Mouse (Mus musculus): ENCODE measurements around the gene Scaf4. TPM values are rescaled to one million over a fixed set of nuclear protein-coding genes. Genes with fewer than 3 reads are reported as not detected.

Gene Scaf4
- total RNA-seq, 1 experiment = 36.0 TPM

DNA sequence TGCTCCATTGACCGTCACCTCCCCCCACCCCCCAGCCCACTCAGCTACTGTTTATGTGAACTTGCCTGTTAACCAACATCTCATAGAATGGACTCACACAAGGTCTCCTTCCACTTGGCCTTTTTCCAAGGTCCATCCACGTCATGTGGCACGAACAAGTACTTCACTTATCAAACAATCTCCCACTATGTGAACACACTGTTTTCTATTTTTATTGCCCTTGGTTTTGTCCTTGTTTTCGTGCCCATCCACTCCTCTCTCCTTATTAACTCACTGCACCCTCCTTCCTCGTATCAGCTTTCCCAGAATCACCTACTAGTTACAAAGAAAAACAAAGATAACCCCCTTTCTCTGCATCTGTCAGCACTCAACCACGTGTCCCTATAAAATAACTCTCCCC, 49.7 kb downstream of the Scaf4 start:
- TF ChIP-seq CHD2 (IDR thresholded peaks at IDR 0.05; ENCODE audit: low read depth, low read length) = no peak
- no peak for TF ChIP-seq HCFC1 (IDR thresholded peaks at IDR 0.05; ENCODE audit: borderline replicate concordance, insufficient read depth, low read length)
- TF ChIP-seq ZC3H11A (IDR thresholded peaks at IDR 0.05; ENCODE audit: borderline replicate concordance, low read depth, low read length) = no peak
- TF ChIP-seq MAFK (IDR thresholded peaks at IDR 0.05; ENCODE audit: insufficient read depth, low read depth, low read length) = no peak
- no peak for TF ChIP-seq ZNF384 (IDR thresholded peaks at IDR 0.05; ENCODE audit: low read depth, low read length)
- Histone ChIP-seq H3K4me1 (ENCODE audit: control insufficient read depth in 2 of 2, insufficient read depth in 2 of 2, low read length in 2 of 2, poor library complexity in 1 of 2) (no peaks in the 10 kb centered on the region), H3K9me3 (ENCODE audit: control insufficient read depth, insufficient read depth, low read depth, low read length) (no peaks in the 10 kb centered on the region), H3K27ac (ENCODE audit: insufficient read depth, low read depth, low read length, poor library complexity, severe bottlenecking) (no peak overlapping the region), H3K36me3 (ENCODE audit: control insufficient read depth, insufficient read depth, low read length, poor library complexity, severe bottlenecking) (peaks cover 10% of the 10 kb centered on the region), H3K9ac (ENCODE audit: insufficient read depth, low read depth, low read length, poor library complexity, severe bottlenecking) (no peak overlapping the region), H3K4me3 (ENCODE audit: insufficient read depth in 1 of 2, low read depth in 1 of 2, low read length in 2 of 2, poor library complexity in 1 of 2, severe bottlenecking in 1 of 2) (no peak overlapping the region)
- DNase-seq (ENCODE audit: low read depth, low spot score) = no peak
- in situ Hi-C loops (cut with MboI; ENCODE audit: low sequenced_read_pairs in 2 of 2, unreplicated experiment in 2 of 2) = no loop called here

DNA sequence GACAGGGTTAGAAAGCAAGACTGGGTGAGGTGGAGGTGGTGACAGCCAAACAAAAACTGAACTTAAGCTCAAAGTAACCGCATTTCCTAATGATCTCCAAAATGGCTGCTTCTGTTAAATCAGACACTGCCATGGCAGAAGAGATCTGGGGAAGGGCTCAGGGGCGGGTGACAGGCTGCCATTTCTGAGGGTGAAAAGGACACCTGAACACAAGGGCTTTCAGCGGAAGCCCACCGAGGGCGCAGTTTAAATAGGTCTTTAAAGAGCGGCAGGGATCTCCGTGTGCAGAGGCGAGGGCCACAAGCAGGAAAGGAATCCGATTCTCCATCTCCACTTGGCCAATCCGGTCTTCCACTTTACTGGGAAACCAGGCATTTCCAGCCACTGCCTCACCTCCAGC, 50.6 kb downstream of the Scaf4 start:
- no peak for DNase-seq (ENCODE audit: low read depth, low spot score)
- no peaks in the 10 kb centered on the region for H3K9me3 ChIP-seq (ENCODE audit: control insufficient read depth, insufficient read depth, low read depth, low read length)
- no peak overlapping the region for H3K27ac ChIP-seq (ENCODE audit: insufficient read depth, low read depth, low read length, poor library complexity, severe bottlenecking)
- in situ Hi-C loops (cut with MboI; ENCODE audit: low sequenced_read_pairs in 2 of 2, unreplicated experiment in 2 of 2) = no loop called here
- H3K9ac ChIP-seq (ENCODE audit: insufficient read depth, low read depth, low read length, poor library complexity, severe bottlenecking) = no peak overlapping the region
- H3K36me3 ChIP-seq (ENCODE audit: control insufficient read depth, insufficient read depth, low read length, poor library complexity, severe bottlenecking) = peaks cover 12% of the 10 kb centered on the region
- no peaks in the 10 kb centered on the region for H3K4me1 ChIP-seq (ENCODE audit: control insufficient read depth in 2 of 2, insufficient read depth in 2 of 2, low read length in 2 of 2, poor library complexity in 1 of 2)
- H3K4me3 ChIP-seq (ENCODE audit: insufficient read depth in 1 of 2, low read depth in 1 of 2, low read length in 2 of 2, poor library complexity in 1 of 2, severe bottlenecking in 1 of 2) = no peak overlapping the region
- TF ChIP-seq ZC3H11A (IDR thresholded peaks at IDR 0.05; ENCODE audit: borderline replicate concordance, low read depth, low read length) = no peak
- no peak for TF ChIP-seq ZNF384 (IDR thresholded peaks at IDR 0.05; ENCODE audit: low read depth, low read length)
- TF ChIP-seq MAFK (IDR thresholded peaks at IDR 0.05; ENCODE audit: insufficient read depth, low read depth, low read length) = no peak
- no peak for TF ChIP-seq HCFC1 (IDR thresholded peaks at IDR 0.05; ENCODE audit: borderline replicate concordance, insufficient read depth, low read length)
- TF ChIP-seq CHD2 (IDR thresholded peaks at IDR 0.05; ENCODE audit: low read depth, low read length) = no peak

DNA sequence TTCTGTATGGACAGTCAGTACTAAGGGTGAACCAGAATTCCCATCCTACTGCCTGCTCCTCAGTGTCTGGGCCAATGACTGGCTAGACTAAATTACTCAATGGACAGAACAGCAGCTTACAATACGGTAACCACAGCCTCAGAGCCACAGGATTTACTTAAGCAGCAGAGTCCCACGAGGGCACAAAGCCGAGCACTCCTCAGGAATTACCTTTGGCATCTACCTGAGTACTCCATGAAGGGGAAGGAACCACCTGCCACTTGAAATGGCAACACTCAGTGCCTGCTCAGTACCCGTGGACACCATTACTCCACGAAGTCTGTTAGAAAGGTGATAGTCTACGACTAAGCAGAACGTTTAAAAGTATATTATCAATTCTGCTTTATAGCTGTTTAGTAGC, 53.0 kb downstream of the Scaf4 start:
- in situ Hi-C loops (cut with MboI; ENCODE audit: low sequenced_read_pairs in 2 of 2, unreplicated experiment in 2 of 2) = no loop called here
- no peaks in the 10 kb centered on the region for H3K4me1 ChIP-seq (ENCODE audit: control insufficient read depth in 2 of 2, insufficient read depth in 2 of 2, low read length in 2 of 2, poor library complexity in 1 of 2)
- H3K9ac ChIP-seq (ENCODE audit: insufficient read depth, low read depth, low read length, poor library complexity, severe bottlenecking) = no peak overlapping the region
- no peak for TF ChIP-seq CHD2 (IDR thresholded peaks at IDR 0.05; ENCODE audit: low read depth, low read length)
- no peak for TF ChIP-seq ZC3H11A (IDR thresholded peaks at IDR 0.05; ENCODE audit: borderline replicate concordance, low read depth, low read length)
- no peak for TF ChIP-seq HCFC1 (IDR thresholded peaks at IDR 0.05; ENCODE audit: borderline replicate concordance, insufficient read depth, low read length)
- TF ChIP-seq ZNF384 (IDR thresholded peaks at IDR 0.05; ENCODE audit: low read depth, low read length) = no peak
- no peak for TF ChIP-seq MAFK (IDR thresholded peaks at IDR 0.05; ENCODE audit: insufficient read depth, low read depth, low read length)
- H3K4me3 ChIP-seq (ENCODE audit: insufficient read depth in 1 of 2, low read depth in 1 of 2, low read length in 2 of 2, poor library complexity in 1 of 2, severe bottlenecking in 1 of 2) = no peak overlapping the region
- H3K36me3 ChIP-seq (ENCODE audit: control insufficient read depth, insufficient read depth, low read length, poor library complexity, severe bottlenecking) = peaks cover 18% of the 10 kb centered on the region
- H3K27ac ChIP-seq (ENCODE audit: insufficient read depth, low read depth, low read length, poor library complexity, severe bottlenecking) = no peak overlapping the region
- DNase-seq (ENCODE audit: low read depth, low spot score) = no peak
- H3K9me3 ChIP-seq (ENCODE audit: control insufficient read depth, insufficient read depth, low read depth, low read length) = no peaks in the 10 kb centered on the region

DNA sequence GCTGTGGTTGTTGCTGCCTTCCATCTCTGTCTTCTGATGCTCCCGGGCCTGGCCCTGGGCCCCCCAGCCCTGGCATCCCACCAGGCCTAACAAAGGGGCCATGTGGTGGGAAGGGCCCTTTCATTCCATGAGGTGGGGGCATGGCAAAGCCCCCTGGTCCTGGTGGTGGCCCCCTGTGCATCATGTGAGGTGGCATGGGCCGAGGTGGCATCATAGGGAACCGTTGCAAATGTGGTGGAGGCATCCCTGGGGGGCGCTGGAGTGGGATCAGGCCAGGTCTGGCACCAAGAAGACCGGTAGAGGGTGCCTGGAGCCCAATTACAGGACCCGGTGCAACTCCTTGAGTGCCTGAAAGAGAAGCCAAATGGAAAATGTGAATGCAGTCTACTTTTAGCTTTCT, 54.4 kb downstream of the Scaf4 start:
- H3K9me3 ChIP-seq (ENCODE audit: control insufficient read depth, insufficient read depth, low read depth, low read length) = no peaks in the 10 kb centered on the region
- H3K4me3 ChIP-seq (ENCODE audit: insufficient read depth in 1 of 2, low read depth in 1 of 2, low read length in 2 of 2, poor library complexity in 1 of 2, severe bottlenecking in 1 of 2) = no peak overlapping the region
- TF ChIP-seq HCFC1 (IDR thresholded peaks at IDR 0.05; ENCODE audit: borderline replicate concordance, insufficient read depth, low read length) = no peak
- TF ChIP-seq ZNF384 (IDR thresholded peaks at IDR 0.05; ENCODE audit: low read depth, low read length) = no peak
- no peak for TF ChIP-seq CHD2 (IDR thresholded peaks at IDR 0.05; ENCODE audit: low read depth, low read length)
- no peak for TF ChIP-seq MAFK (IDR thresholded peaks at IDR 0.05; ENCODE audit: insufficient read depth, low read depth, low read length)
- TF ChIP-seq ZC3H11A (IDR thresholded peaks at IDR 0.05; ENCODE audit: borderline replicate concordance, low read depth, low read length) = no peak
- H3K36me3 ChIP-seq (ENCODE audit: control insufficient read depth, insufficient read depth, low read length, poor library complexity, severe bottlenecking) = peaks cover 28% of the 10 kb centered on the region
- H3K27ac ChIP-seq (ENCODE audit: insufficient read depth, low read depth, low read length, poor library complexity, severe bottlenecking) = no peak overlapping the region
- no peak for DNase-seq (ENCODE audit: low read depth, low spot score)
- H3K9ac ChIP-seq (ENCODE audit: insufficient read depth, low read depth, low read length, poor library complexity, severe bottlenecking) = no peak overlapping the region
- H3K4me1 ChIP-seq (ENCODE audit: control insufficient read depth in 2 of 2, insufficient read depth in 2 of 2, low read length in 2 of 2, poor library complexity in 1 of 2) = no peaks in the 10 kb centered on the region
- in situ Hi-C loops (cut with MboI; ENCODE audit: low sequenced_read_pairs in 2 of 2, unreplicated experiment in 2 of 2) = no loop called here

All from ES-E14 (cell line).